ENCODE assay signal across 8 mouse cellular contexts in genomic region chr8:120276051-120276890, GRCm38 (mm10). TPM values are rescaled to one million over a fixed set of nuclear protein-coding genes. Genes with fewer than 3 reads are reported as not detected.
A peak's percentile ranks its signal among the peaks of the same experiment; 100 is the strongest.
DNase-seq lines count a peak whose midpoint lies in the region; ATAC-seq and TF ChIP-seq lines count a peak whose summit lies in the region.

No protein-coding gene starts in this region.

- H3K27me3 ChIP-seq in heart, embryonic 13.5 days (replicated peaks): no peaks in the 10 kb centered on the region; the same call in 1 of the 2 replicates
- no peaks in the 10 kb centered on the region for H3K27me3 ChIP-seq in kidney, embryonic 16.5 days (ENCODE audit: insufficient read depth, low read length)

- ATAC-seq in activated CD4-positive, CD25-positive, alpha-beta regulatory T cell, adult 4 months: peak; percentile 77
- peak; percentile 80 for ATAC-seq in heart, embryonic 13.5 days (ENCODE audit: extremely low read depth, insufficient number of reproducible peaks, low FRiP score, low TSS enrichment)
- peak; percentile 87 for ATAC-seq in kidney, embryonic 16.5 days (ENCODE audit: low FRiP score, low TSS enrichment)

- peak; percentile 92 for DNase-seq in A20 (ENCODE audit: low read depth, low spot score)
- peak; percentile 94 for DNase-seq in lung, postnatal 25 days (ENCODE audit: low spot score)
- DNase-seq in ovary, postnatal 36 days (ENCODE audit: low spot score): peak; percentile 95
- peak; percentile 83 to 93 for DNase-seq in urinary bladder, postnatal 36 days (ENCODE audit: low spot score in 2 of 2)

- WGBS in heart, embryonic 13.5 days: under 1% methylated on average over 46 of the region's 49 CpGs
- WGBS in kidney, embryonic 16.5 days: 1% methylated on average over 48 of the region's 49 CpGs

- peak overlapping the region; percentile 82 for H3K4me2 ChIP-seq in heart, embryonic 13.5 days
- peak overlapping the region; percentile 75 for H3K4me2 ChIP-seq in kidney, embryonic 16.5 days (replicated peaks; ENCODE audit: low read depth, low read length)

- no peaks in the 10 kb centered on the region for H3K36me3 ChIP-seq in heart, embryonic 13.5 days
- no peaks in the 10 kb centered on the region for H3K36me3 ChIP-seq in kidney, embryonic 16.5 days (ENCODE audit: insufficient read depth, low read length)

- H3K4me3 ChIP-seq in embryonic fibroblast, embryonic 13.5 days (ENCODE audit: insufficient read depth, low read length): no peak overlapping the region
- peak overlapping the region; percentile 53 for H3K4me3 ChIP-seq in heart, embryonic 13.5 days
- peak overlapping the region; percentile 37 for H3K4me3 ChIP-seq in kidney, embryonic 16.5 days (ENCODE audit: low read length)

- H3K4me1 ChIP-seq in embryonic fibroblast, embryonic 13.5 days (ENCODE audit: control insufficient read depth, insufficient read depth, low read length): peaks cover 11% of the 10 kb centered on the region
- H3K4me1 ChIP-seq in heart, embryonic 13.5 days: peaks cover 59% of the 10 kb centered on the region
- peaks cover 62% of the 10 kb centered on the region for H3K4me1 ChIP-seq in kidney, embryonic 16.5 days (ENCODE audit: insufficient read depth, low read length)

- H3K27ac ChIP-seq in embryonic fibroblast, embryonic 13.5 days (ENCODE audit: insufficient read depth, low read length): peak overlapping the region; percentile 77
- H3K27ac ChIP-seq in heart, embryonic 13.5 days (replicated peaks): peak overlapping the region; percentile 94
- peak overlapping the region; percentile 94 for H3K27ac ChIP-seq in kidney, embryonic 16.5 days (ENCODE audit: low read length)

- TF ChIP-seq CTCF in embryonic fibroblast, embryonic 13.5 days (IDR thresholded peaks at IDR 0.05; ENCODE audit: borderline replicate concordance, insufficient read depth, low read length): no peak

- no peaks in the 10 kb centered on the region for H3K9me3 ChIP-seq in heart, embryonic 13.5 days
- no peaks in the 10 kb centered on the region for H3K9me3 ChIP-seq in kidney, embryonic 16.5 days (ENCODE audit: low read length)

- peak overlapping the region; percentile 80 for H3K9ac ChIP-seq in heart, embryonic 13.5 days
- peak overlapping the region; percentile 64 for H3K9ac ChIP-seq in kidney, embryonic 16.5 days (replicated peaks; ENCODE audit: low read length)

- peak; percentile 37 for TF ChIP-seq POLR2A in embryonic fibroblast, embryonic 13.5 days (IDR thresholded peaks at IDR 0.05; ENCODE audit: low read depth, low read length)

RNA-seq across cellular contexts. Expression of gene Gse1, which starts 48.0 kb away (rescaled TPM):
- polyA plus RNA-seq in activated CD4-positive, CD25-positive, alpha-beta regulatory T cell, adult 4 months (2017; shearing (Covaris generic)): 1 to 10 TPM; 2.9 to 4.1 TPM
- 13.4 and 15.8 TPM in 2 replicates for polyA plus RNA-seq in embryonic fibroblast, embryonic 13.5 days (2011; ENCODE audit: insufficient read length, low read depth, missing spikeins)
- 8.5 and 8.6 TPM in 2 replicates for polyA plus RNA-seq in heart, embryonic 13.5 days (2015; fragmentation: Nextera tagmentation; extraction: Ambion mirVana)
- 6.7 and 7.9 TPM in 2 replicates for polyA plus RNA-seq in kidney, embryonic 16.5 days (2015; fragmentation: Nextera tagmentation; extraction: Ambion mirVana)
